Mouse (Mus musculus) layer of hippocampus, adult 8-10 months (tissue): ENCODE measurements around the gene Mfsd7a. TPM values are rescaled to one million over a fixed set of nuclear protein-coding genes. Genes with fewer than 3 reads are reported as not detected.
"Not testable (repeated sequence)": the region's sequence is repeated elsewhere in the genome, so short reads cannot be mapped to it uniquely, and the experiment has no call there.

Source experiments
- DNase-seq, 2 experiments: peaks; one replicate each; pipeline ENCODE4 v3.0.0; 2022; ENCODE audit warnings: low spot score in 2 of 2
- total RNA-seq, 4 experiments: library from RNA; stranded (reverse); gene quantifications; 2 replicates each; pipeline ENCODE4 v1.2.4; 2022

The Mfsd7a gene
- 1 to 10 TPM; 1.2 to 2.3 (median 1.7) TPM for total RNA-seq

DNA sequence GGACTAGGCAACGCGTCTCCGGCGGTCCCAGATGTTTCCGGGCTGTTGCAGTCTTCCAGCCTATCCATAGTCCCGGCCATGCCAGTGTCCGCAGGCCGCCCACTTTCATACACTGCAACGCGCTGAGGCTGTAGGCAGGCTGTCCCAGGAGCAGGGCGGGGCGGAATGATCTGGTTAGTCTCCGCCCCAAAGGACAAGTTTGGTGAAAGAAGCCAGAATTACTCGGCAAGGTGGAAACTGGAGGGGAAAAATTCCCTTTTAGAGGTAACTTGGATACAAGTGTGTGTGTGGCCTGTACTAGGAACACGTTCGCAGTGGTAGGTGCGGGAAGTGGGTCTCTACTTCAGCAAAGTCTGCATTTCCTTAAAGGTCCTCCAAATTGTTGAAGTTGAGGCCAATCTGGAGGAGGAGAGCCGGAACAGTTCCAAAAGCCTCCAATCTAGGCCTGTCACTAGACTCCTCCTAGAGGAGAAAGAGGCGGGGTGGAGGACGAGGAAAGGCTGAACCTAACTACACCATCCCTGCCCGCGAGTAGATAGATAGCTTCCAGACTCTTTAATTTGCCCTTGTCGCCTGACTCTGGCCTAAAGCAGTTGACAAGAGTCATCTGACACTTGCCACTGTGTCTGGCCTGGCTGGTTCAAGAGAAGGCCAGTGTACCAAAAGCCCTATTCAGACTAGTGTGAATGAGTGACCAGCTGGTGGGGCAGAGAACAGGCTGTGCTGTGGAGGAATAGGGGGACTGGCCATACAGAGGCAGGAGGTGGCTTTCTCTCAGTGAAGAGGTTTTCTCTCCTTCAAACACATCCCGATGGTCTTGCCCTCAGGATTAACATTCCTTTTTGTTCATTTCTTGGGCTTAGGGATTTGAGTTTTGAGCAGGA, at the start of gene Mfsd7a:
TSS of gene Mfsd7a (minus strand) at position 107 of the 884 bp plus-strand sequence.
- no peak for DNase-seq

DNA sequence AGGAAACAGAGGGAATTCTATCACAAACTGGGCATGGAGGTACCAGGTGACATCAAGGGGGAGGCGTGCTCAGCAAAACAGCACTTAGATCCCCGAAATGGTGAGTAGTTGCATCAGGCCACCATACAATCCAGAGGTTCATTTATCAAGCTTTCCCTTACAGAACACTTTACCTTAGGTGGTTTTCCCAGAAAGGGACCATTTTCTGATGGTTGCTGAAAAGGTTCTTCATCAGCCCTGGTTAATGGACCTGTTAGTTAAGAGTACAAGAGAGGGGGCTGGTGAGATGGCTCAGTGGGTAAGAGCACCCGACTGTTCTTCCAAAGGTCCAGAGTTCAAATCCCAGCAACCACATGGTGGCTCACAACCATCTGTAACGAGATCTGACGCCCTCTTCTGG, 37.5 kb upstream of the Mfsd7a start:
- DNase-seq = not testable (repeated sequence)

DNA sequence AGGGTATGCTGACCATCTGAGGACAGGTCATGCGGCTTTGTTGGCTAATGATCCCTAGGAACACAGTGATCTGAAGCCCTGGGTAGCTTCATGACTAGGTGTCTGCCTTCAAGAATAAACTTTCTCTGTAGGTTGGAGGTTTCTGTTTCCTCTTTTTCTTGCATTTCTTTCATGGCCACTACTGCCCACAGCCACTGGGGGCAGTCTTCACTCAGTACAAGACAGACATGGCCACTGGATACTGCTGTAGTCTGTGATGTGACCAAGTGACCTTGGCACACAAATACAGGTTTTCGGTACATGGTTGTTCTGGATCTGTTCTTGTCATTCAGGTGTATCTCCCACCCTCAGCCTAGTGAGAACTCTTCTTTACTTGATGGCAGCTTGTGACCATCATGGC, 36.5 kb upstream of the Mfsd7a start:
- DNase-seq = no peak

DNA sequence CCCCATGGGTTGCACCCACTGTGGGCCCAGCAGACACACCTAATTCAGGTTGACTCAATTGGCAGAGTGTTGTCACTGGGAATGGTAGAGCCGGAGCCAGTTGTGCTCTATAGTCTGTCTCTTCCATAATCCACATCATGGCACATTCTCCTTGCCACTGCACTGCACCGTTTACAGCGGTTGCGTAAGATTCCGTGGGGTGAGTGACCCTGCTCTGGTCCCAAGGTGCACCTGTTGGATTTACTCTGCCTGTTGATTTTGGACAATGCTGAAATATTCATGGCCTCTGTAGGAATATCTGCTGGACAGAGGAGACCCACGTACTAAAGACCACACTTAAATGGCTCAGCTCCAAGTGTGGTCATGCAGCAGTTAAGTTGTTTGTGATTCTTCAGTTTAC, 34.3 kb upstream of the Mfsd7a start:
- no peak for DNase-seq

DNA sequence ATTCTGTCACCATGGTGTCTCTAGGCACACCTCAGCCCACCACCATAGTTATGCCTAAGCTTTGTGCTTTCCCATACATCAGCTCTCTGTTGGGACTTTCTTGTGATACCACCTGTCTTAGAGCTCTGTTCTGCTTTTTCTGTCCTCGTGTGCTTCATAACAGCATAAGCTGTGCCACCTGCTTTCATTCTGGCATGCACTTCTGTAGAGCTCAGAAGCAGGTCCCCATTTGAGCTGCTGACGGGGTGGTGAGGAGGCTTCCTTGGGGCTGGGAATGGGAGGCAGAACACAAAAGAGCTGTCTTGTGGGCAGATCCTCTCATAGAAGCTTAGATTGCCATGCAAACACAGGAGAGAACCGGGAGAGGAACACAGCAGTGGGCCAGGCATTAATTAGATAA, 27.3 kb upstream of the Mfsd7a start:
- DNase-seq = no peak

DNA sequence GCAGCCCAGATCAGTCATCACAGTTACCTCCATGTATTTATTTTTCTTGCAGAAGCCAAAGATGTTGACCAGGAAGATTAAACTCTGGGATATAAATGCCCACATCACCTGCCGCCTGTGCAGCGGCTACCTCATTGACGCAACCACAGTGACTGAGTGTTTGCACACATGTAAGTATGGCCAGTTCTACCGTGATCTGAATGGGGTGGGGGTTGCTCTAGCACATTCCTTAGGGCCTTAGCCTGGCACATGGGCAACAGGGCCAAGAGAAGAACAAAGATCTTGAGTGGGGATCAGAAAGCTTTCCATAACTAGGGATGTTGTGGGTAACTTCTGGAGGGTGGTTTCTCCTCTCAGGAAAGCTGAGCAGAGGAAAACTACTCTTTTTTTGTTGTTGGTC, 25.0 kb upstream of the Mfsd7a start:
- DNase-seq = no peak

DNA sequence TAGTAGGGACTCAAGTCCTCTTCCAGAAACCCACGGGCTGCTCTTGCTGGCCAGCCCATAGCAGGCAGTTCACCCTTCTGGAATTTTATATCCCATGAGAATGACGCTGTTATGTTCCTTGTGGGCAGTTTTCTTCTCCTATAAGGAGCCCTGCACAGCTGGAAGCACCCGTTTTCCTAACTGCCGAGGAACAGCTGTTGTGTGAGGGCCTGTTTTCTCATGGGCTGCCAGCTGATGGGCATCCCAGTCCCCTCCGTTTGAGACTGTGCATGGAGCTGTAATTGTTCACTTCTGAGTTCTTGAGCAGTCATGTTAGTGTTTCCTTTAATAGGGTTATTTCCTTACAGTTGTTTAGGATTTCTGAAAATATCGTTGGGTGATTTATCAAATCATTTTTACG, 20.9 kb upstream of the Mfsd7a start:
- no peak for DNase-seq

DNA sequence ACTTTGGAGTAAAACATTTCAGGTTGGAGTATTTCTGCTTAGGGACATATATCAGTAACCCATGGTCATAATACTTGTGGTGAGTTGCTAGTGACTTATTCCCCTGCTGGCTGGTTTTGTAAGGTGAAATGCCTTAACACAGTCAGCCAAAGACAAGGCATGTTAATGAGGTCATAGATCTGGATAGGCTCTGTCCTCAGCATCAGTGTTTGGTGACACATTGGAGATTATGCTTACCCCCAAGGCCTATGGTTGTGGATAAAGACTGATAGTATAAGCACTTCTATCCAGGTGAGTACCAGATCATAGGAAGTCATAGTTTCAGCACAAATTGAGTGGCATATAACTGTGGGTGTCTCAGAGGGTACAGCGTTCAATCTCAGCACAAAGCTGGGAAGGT, 18.0 kb upstream of the Mfsd7a start:
- no peak for DNase-seq

DNA sequence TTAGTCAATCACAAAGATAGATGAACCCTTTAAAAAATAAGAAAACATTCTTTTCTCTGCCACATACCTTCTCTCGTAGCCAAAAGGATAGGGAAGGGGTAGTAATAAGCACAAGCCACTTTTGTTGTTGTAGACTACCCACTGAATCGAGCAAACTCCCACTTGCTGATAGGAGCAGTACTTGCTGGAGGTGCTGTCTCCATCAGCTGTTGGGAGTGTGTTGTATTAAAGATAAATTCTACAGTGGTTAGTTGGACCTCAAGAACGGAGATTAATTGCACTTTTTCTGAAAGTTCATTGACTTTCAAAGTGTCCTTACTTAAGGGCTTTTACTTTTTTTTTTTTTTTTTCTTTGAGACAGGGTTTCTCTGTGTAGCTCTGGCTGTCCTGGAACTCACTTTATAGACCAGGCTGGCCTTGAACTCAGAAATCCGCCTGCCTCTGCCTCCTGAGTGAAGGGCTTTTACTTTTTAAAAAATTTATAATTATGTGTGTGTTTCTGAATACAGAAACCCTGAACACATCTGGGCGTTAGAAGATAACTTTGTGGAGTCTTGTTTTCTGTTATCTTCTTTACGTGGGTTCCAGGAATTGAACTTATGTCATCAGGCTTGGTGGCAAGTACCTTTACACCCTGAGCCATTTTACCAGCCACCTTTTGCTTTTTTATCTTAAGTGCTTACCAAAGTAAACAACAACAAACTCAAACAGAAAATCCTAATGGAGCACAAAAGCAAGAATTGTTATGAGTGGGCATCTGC, 16.6 kb upstream of the Mfsd7a start:
- no peak for DNase-seq

DNA sequence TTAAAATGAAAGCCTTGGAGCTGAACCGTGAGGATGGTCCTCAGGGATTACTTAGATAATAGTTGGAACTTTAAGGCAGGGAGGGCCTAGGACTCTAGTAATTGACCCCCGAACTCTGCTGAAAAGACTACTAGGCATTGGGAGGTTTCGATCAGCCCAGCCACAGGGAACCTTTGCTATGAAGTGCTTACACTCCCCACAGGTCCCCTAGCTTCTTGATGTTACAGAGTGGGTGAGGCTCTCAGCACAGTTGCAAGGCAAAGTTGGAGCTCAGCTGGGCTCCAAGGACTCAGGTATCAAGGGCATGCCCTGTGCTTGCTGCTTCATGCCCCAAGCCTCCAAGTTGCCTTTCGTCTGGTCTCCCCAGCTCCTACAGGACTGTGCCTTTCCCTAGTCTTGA, 13.8 kb upstream of the Mfsd7a start:
- DNase-seq = no peak

DNA sequence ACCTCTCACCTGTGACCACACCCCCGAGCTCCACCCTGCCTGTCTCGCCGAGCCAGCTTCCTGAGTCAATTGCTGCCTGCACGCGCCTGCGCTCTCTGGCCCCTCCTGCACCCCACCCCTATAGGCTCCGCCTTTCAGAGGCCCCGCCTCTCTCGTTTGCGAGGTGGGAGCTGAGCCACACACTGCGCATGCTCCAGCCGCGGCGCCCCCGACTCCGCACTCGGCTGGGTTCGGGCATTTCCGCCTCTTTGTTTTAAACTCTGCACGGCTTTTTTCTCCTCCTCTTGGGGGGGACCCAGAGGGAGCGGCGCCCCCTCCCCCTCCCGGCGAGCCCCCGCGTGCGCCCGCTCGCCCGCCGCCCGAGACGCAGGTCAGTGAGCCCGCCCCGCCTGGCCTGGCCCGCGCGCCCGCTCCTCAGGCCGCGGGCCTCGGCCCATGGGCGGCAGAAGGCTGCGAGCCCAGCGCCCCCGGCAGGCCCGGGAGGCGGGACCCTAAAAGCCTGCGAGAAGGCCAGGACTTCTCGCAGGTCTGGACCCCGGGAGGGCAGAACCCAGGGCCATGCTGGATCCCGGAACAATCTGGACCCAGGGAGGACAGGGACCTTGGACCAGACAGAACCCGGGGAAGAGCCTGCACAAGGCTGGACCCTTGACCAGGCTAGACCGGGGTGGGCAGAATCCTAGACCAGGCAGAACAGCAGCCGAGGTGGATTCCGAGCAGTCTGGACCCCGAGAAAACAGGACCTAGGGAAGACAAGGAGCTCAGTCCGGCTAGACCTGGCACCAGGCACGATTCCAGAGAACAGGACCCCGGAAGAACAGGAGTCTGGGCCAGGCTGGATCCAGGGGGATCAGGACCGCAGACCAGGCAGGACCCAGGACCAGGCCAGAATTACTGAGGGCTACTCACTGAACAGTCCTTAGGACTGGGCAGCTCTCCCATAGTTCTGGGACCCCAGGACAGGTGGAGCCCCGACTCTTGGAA, 12.7 kb upstream of the Mfsd7a start, which contains the start of gene Pcgf3:
TSS of gene Pcgf3 (plus strand) at position 151 of the 984 bp plus-strand sequence.
- peak; percentile 95 to 97 for DNase-seq

DNA sequence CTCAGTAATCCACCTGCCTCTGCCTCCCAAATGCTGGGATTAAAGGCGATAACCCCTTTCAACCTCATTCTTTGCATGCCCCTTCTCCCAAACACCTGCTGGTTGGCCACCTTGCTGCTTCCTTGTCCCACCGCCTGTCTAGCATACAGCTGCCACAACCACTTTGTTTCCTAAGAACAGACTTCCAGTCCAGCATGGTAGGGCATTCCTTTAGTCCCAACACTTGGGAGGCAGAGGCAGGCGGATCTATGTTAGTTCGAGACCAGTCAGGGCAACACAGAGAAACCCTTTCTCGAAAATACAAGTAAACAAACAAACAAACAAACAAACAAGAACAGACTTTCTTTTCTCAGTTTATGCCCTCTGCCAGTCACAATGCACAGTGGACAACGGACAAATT, 11.8 kb upstream of the Mfsd7a start:
- no peak for DNase-seq

DNA sequence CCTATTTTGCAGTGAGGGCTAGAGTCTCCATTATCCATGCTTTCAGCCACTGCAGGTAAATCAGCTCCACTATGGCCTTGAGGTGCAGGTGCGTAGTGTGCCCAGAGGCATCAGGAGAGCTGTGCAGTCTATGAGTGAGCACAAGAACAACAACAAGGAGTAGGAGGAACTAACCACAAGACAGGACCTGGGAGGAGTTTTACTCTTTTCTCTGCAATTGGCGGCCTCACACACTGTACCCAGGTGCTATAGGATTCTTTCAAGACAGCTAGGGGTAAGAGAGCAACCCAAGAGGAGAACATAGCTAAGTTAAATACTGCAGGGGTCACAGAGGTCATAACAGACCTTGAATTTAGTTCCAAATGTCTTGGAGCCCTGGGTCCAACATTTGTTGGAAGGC, 10.0 kb upstream of the Mfsd7a start:
- no peak for DNase-seq

DNA sequence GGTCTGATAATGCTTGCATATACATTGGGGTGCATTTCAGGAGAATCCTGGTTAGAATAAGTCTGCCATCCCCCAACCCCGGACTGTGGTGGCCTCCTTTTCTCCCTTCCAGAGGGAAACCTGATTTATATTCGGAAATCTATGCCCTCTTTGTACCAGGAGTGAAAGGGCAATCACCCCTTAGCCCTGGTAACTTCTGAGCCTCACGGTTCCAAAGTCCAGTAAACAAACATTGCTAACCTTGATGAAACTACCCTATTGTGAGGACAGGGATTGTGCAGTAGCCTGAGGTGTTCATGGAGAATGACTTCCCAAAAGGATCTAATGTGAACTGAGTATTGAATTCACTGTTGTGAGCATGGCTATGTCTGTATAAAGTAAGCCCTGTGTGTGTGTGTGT, 5.4 kb upstream of the Mfsd7a start:
- DNase-seq = no peak

DNA sequence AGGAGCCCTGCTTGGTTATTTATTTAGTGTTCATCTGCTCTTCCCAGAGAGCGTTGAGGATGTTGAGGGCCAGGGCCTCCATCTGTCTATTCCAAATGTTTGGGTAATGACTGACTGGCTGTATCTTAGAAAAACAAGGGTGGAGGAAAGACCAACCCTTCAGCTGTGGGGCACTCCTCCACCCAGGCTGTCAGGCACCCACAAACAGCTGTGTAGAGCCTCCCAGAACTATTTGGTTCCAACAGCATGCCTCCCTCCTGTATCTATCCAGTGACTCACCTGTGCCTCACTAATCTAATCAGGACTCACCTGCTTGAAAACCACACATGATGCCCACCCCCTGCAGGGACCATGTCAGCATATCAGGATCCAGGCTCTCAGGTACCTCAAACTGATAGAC, 3.7 kb upstream of the Mfsd7a start:
- no peak for DNase-seq

DNA sequence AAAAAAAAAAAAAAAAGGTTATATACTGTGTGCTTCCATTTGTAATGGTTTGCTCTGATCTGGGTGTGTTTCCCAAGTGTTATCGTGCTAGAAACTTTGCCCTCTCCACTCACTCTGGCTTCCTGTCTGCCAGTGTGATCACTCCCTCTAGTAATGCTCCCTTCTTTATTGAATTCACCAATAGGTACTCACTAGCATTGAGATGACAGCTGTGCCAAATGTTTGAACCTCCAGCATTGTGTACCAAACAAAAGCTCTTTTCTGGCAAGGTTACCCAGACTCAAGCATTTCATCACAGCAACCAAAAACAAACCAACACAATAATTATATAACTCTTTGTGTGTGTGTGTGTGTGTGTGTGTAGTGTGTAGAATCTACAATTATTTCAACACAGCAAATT, 2.9 kb upstream of the Mfsd7a start:
- no peak for DNase-seq

DNA sequence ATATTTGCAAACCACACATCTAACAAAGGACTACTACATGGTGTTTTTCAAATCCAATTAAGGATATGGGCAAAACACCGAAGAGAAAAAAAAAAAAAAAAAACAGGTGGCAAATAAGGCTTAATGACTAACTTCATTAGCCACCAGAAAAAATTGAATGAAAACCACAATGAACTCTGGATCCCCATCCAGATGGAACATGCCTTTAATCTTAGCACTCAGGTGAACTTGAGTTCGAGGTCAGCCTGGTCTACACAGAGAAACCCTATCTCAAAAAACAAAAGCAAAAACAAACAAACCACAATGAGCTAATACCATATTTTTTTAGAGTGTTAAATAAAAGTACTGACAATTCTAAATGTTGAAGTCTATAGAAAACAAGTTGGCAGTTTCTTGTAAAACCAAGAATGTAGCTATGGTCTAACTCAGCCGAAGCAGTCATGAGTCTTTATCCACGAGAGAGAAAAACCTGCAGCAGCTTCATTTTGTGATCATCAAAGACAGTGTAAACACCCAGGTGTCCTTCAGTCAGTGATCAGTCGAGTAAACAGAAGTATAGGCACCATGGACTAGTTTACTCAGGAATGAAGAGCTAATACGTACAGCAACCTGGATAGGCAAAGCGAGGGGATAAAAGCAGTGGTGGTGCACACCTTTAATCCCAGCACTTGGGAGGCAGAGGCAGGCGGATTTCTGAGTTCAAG, 2.3 kb upstream of the Mfsd7a start:
- DNase-seq = no peak

DNA sequence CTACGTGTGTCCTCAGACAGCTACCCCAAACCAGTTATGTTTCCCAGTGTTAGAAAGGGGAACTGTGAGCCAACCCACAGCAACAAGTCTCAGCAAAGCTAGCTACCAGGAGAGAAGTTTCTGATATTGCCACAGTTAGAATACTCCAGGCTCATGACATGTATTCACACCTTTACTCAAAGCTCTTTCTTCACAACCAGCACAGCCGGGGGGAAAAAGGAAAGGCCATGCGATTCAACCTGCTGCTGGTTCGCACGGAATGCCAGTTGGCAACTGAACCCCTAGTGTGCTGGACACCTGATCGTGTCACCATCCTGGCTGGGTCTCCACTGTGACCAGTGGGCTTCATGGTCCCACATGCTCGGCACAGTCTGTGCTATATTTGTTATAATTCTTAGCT, 834 bp downstream of the Mfsd7a start:
- no peak for DNase-seq

DNA sequence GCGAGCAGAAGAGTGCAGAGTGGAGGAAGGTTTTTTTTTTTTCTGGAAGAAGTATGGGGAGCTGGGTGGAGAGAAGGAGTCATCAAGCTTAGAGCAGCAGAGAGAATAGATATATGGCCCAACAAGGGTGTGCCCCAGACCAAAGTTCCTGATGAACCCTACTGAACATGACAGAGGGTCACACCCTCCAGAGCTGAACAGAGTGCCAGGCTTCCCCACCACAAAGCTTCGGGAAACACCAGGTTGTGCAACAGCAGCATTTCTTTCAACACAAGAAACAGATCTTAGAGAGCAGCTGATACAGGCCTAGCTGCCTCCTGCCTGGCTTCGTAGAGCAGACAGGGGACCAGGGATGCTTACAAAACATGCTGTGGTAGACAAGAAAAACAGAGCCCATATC, 1.7 kb downstream of the Mfsd7a start:
- no peak for DNase-seq

DNA sequence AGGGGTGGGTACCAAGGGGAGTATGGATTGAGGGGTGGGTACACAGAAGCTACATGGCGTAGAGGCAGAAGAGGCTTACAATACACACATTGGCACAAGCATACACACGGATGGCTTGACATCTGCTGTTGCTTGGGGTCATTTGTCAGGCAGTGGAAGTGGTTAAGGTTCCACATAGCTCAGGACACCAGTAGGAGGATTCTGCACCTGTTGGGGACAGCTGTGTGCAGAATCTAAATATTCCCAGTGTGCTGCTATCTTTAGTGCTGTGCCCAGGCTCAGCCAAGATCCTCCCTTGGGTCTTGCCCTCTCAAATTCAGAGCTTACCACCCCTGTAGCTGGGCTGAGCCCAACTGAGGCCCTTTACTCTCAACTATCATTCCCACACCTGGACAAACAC, 12.6 kb downstream of the Mfsd7a start:
- no peak for DNase-seq
